Comparison of ENCODE assay signal across 19 mouse cellular contexts in the genomic region with DNA sequence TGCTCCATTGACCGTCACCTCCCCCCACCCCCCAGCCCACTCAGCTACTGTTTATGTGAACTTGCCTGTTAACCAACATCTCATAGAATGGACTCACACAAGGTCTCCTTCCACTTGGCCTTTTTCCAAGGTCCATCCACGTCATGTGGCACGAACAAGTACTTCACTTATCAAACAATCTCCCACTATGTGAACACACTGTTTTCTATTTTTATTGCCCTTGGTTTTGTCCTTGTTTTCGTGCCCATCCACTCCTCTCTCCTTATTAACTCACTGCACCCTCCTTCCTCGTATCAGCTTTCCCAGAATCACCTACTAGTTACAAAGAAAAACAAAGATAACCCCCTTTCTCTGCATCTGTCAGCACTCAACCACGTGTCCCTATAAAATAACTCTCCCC. TPM values are rescaled to one million over a fixed set of nuclear protein-coding genes. Genes with fewer than 3 reads are reported as not detected.
DNase-seq lines count a peak whose midpoint lies in the region; ATAC-seq and TF ChIP-seq lines count a peak whose summit lies in the region.
"Had no signal": no experiment of that assay in that cellular context is flagged by ENCODE, and none has a peak within 500 bp of the region (broad histone marks: within the 10 kb centered on the region; RNA-seq: fewer than 3 reads in every experiment).

No protein-coding gene starts in this region.

- H3K27ac ChIP-seq in forebrain, embryonic 14.5 days (ENCODE audit: low read depth, low read length), result no peak overlapping the region
- H3K27ac ChIP-seq in forebrain, postnatal 0 days (ENCODE audit: low read depth, low read length), result no peak overlapping the region
- H3K27ac ChIP-seq in intestine, postnatal 0 days (ENCODE audit: low read depth, low read length), result no peak overlapping the region
- no peak overlapping the region for H3K27ac ChIP-seq in intestine, embryonic 15.5 days
- no peak overlapping the region for H3K27ac ChIP-seq in hindbrain, embryonic 10.5 days
- H3K27ac ChIP-seq: forebrain, embryonic 10.5 days; heart, adult 2 months; hindbrain, embryonic 12.5 days; limb, embryonic 15.5 days; midbrain, embryonic 12.5 days; neural tube, embryonic 13.5 days had no signal

- 63% methylated on average over 6 of the region's 6 CpGs for WGBS in forebrain, embryonic 14.5 days
- 57% methylated on average over 6 of the region's 6 CpGs for WGBS in forebrain, postnatal 0 days
- 44% methylated on average over 6 of the region's 6 CpGs for whole genome bisulfite sequencing in intestine, postnatal 0 days
- WGBS in intestine, embryonic 15.5 days, result 62% methylated on average over 6 of the region's 6 CpGs
- 87% methylated on average over 6 of the region's 6 CpGs for WGBS in hindbrain, embryonic 10.5 days

- H3K4me1 ChIP-seq in forebrain, embryonic 14.5 days (ENCODE audit: control insufficient read depth, insufficient read depth, low read length), result no peaks in the 10 kb centered on the region
- no peaks in the 10 kb centered on the region for H3K4me1 ChIP-seq in forebrain, postnatal 0 days (ENCODE audit: insufficient read depth)
- no peaks in the 10 kb centered on the region for H3K4me1 ChIP-seq in intestine, postnatal 0 days (replicated peaks; ENCODE audit: control insufficient read depth, insufficient read depth, low read length)
- H3K4me1 ChIP-seq in intestine, embryonic 15.5 days (replicated peaks), result no peaks in the 10 kb centered on the region
- H3K4me1 ChIP-seq in hindbrain, embryonic 10.5 days (replicated peaks), result no peaks in the 10 kb centered on the region
- H3K4me1 ChIP-seq: forebrain, embryonic 10.5 days; hindbrain, embryonic 12.5 days; limb, embryonic 15.5 days; midbrain, embryonic 12.5 days; neural tube, embryonic 13.5 days had no signal

- no peaks in the 10 kb centered on the region for H3K9me3 ChIP-seq in forebrain, embryonic 14.5 days (replicated peaks; ENCODE audit: control insufficient read depth, low read length)
- H3K9me3 ChIP-seq in forebrain, postnatal 0 days (ENCODE audit: low read length), result no peaks in the 10 kb centered on the region
- H3K9me3 ChIP-seq in intestine, postnatal 0 days (ENCODE audit: control insufficient read depth), result no peaks in the 10 kb centered on the region
- H3K9me3 ChIP-seq in intestine, embryonic 15.5 days, result no peaks in the 10 kb centered on the region
- H3K9me3 ChIP-seq in hindbrain, embryonic 10.5 days, result no peaks in the 10 kb centered on the region
- H3K9me3 ChIP-seq: forebrain, embryonic 10.5 days; hindbrain, embryonic 12.5 days; limb, embryonic 15.5 days; midbrain, embryonic 12.5 days; neural tube, embryonic 13.5 days had no signal

- DNase-seq in forebrain, embryonic 14.5 days (ENCODE audit: low spot score), result peak; percentile 9
- DNase-seq in forebrain, postnatal 0 days, result no peak
- peak; percentile 25 for DNase-seq in retina, postnatal 1 day
- no peak for DNase-seq in retina, embryonic 14.5 days (ENCODE audit: low spot score)
- no peak for DNase-seq in hindbrain, embryonic 10.5 days (ENCODE audit: low spot score)
- DNase-seq in right cerebral cortex, postnatal 25 days, result no peak
- DNase-seq: cerebellum, adult 8-10 months; gastrocnemius, postnatal 14 days; heart, adult 2 months; kidney, postnatal 36 days; right cerebral cortex, postnatal 4 days; thymus, adult 2 months had no signal

- no peak overlapping the region for H3K4me2 ChIP-seq in forebrain, embryonic 14.5 days (ENCODE audit: low read length)
- H3K4me2 ChIP-seq in forebrain, postnatal 0 days (ENCODE audit: low read depth), result no peak overlapping the region
- H3K4me2 ChIP-seq in intestine, postnatal 0 days (replicated peaks; ENCODE audit: low read depth), result no peak overlapping the region
- no peak overlapping the region for H3K4me2 ChIP-seq in intestine, embryonic 15.5 days (replicated peaks)
- H3K4me2 ChIP-seq: hindbrain, embryonic 12.5 days; limb, embryonic 15.5 days; midbrain, embryonic 12.5 days; neural tube, embryonic 13.5 days had no signal

- H3K9ac ChIP-seq in forebrain, embryonic 14.5 days (ENCODE audit: low read length), result no peak overlapping the region
- no peak overlapping the region for H3K9ac ChIP-seq in forebrain, postnatal 0 days
- no peak overlapping the region for H3K9ac ChIP-seq in intestine, postnatal 0 days (ENCODE audit: low read depth, low read length)
- H3K9ac ChIP-seq in intestine, embryonic 15.5 days, result no peak overlapping the region
- H3K9ac ChIP-seq: hindbrain, embryonic 12.5 days; limb, embryonic 15.5 days; midbrain, embryonic 12.5 days; neural tube, embryonic 13.5 days had no signal

- no peak overlapping the region for H3K4me3 ChIP-seq in forebrain, embryonic 14.5 days (ENCODE audit: low read depth, low read length)
- H3K4me3 ChIP-seq in forebrain, postnatal 0 days (ENCODE audit: low read depth, low read length), result no peak overlapping the region
- H3K4me3 ChIP-seq in intestine, postnatal 0 days (ENCODE audit: low read depth, low read length), result no peak overlapping the region
- H3K4me3 ChIP-seq in intestine, embryonic 15.5 days (replicated peaks), result no peak overlapping the region
- H3K4me3 ChIP-seq in hindbrain, embryonic 10.5 days, result no peak overlapping the region
- H3K4me3 ChIP-seq: forebrain, embryonic 10.5 days; heart, adult 2 months; hindbrain, embryonic 12.5 days; limb, embryonic 15.5 days; midbrain, embryonic 12.5 days; neural tube, embryonic 13.5 days had no signal

- no peaks in the 10 kb centered on the region for H3K27me3 ChIP-seq in forebrain, embryonic 14.5 days (replicated peaks; ENCODE audit: control insufficient read depth, insufficient read depth, low read length)
- H3K27me3 ChIP-seq in forebrain, postnatal 0 days (ENCODE audit: insufficient read depth, low read length), result no peaks in the 10 kb centered on the region
- no peaks in the 10 kb centered on the region for H3K27me3 ChIP-seq in intestine, postnatal 0 days (replicated peaks; ENCODE audit: control insufficient read depth, insufficient read depth, low read length)
- H3K27me3 ChIP-seq in intestine, embryonic 15.5 days (replicated peaks), result no peaks in the 10 kb centered on the region
- H3K27me3 ChIP-seq in hindbrain, embryonic 10.5 days (ENCODE audit: insufficient read depth, poor library complexity, severe bottlenecking), result no peaks in the 10 kb centered on the region
- H3K27me3 ChIP-seq: hindbrain, embryonic 12.5 days; limb, embryonic 15.5 days; midbrain, embryonic 12.5 days; neural tube, embryonic 13.5 days had no signal

- no peak for TF ChIP-seq CTCF in forebrain, postnatal 0 days (IDR thresholded peaks at IDR 0.05; ENCODE audit: low read depth)
- no peak for TF ChIP-seq CTCF in intestine, postnatal 0 days (IDR thresholded peaks at IDR 0.05; ENCODE audit: low read depth)

- H3K36me3 ChIP-seq in forebrain, embryonic 14.5 days (ENCODE audit: control insufficient read depth, insufficient read depth, low read length), result peaks cover 33% of the 10 kb centered on the region
- peaks cover 16% of the 10 kb centered on the region for H3K36me3 ChIP-seq in forebrain, postnatal 0 days (ENCODE audit: insufficient read depth)
- H3K36me3 ChIP-seq in intestine, postnatal 0 days (ENCODE audit: control insufficient read depth, insufficient read depth), result peaks cover 18% of the 10 kb centered on the region; the same call in 1 of the 2 replicates
- H3K36me3 ChIP-seq in intestine, embryonic 15.5 days, result peaks cover 16% of the 10 kb centered on the region
- peaks cover 73% of the 10 kb centered on the region for H3K36me3 ChIP-seq in hindbrain, embryonic 10.5 days

- no peak for ATAC-seq in forebrain, embryonic 14.5 days
- no peak for ATAC-seq in forebrain, postnatal 0 days
- ATAC-seq in intestine, postnatal 0 days, result peak; percentile 55
- ATAC-seq in intestine, embryonic 15.5 days, result no peak

RNA-seq across cellular contexts. Expression of gene Sod1, which starts 14.1 kb away (rescaled TPM):
- 879 and 1,044 TPM in 2 replicates for polyA plus RNA-seq in forebrain, embryonic 14.5 days (2014; fragmentation: Nextera tagmentation; extraction: Ambion mirVana)
- total RNA-seq in forebrain, postnatal 0 days (2014; rRNA removed), result 184 and 223 TPM in 2 replicates
- polyA plus RNA-seq in forebrain, postnatal 0 days (2015; fragmentation: Nextera tagmentation; extraction: Ambion mirVana), result 1,167 and 1,378 TPM in 2 replicates
- 1,874 and 1,904 TPM in 2 replicates for polyA plus RNA-seq in intestine, postnatal 0 days (2015; fragmentation: Nextera tagmentation; extraction: Ambion mirVana)
- polyA plus RNA-seq in intestine, embryonic 15.5 days (2015; fragmentation: Nextera tagmentation; extraction: Ambion mirVana), result 1,265 and 1,398 TPM in 2 replicates
- 1,109 and 1,208 TPM in 2 replicates for polyA plus RNA-seq in hindbrain, embryonic 10.5 days (2016; fragmentation: Nextera tagmentation; extraction: Ambion mirVana)

RNA-seq across cellular contexts. Expression of gene Scaf4, which starts 49.7 kb away (rescaled TPM):
- 13.1 and 18.0 TPM in 2 replicates for polyA plus RNA-seq in forebrain, embryonic 14.5 days (2014; fragmentation: Nextera tagmentation; extraction: Ambion mirVana)
- 10.7 and 15.7 TPM in 2 replicates for total RNA-seq in forebrain, postnatal 0 days (2014; rRNA removed)
- 12.2 and 16.9 TPM in 2 replicates for polyA plus RNA-seq in forebrain, postnatal 0 days (2015; fragmentation: Nextera tagmentation; extraction: Ambion mirVana)
- 9.3 and 11.9 TPM in 2 replicates for polyA plus RNA-seq in intestine, postnatal 0 days (2015; fragmentation: Nextera tagmentation; extraction: Ambion mirVana)
- 25.1 and 25.3 TPM in 2 replicates for polyA plus RNA-seq in intestine, embryonic 15.5 days (2015; fragmentation: Nextera tagmentation; extraction: Ambion mirVana)
- polyA plus RNA-seq in hindbrain, embryonic 10.5 days (2016; fragmentation: Nextera tagmentation; extraction: Ambion mirVana), result 34.2 and 36.6 TPM in 2 replicates

Comparison
In these comparisons a context has a peak if more than half of its experiments do, and no peak if none do; other contexts are left out.
1. DNase-seq: peak in forebrain, embryonic 14.5 days (single experiment) and retina, postnatal 1 day (single experiment); none in forebrain, postnatal 0 days (single experiment), retina, embryonic 14.5 days (single experiment), hindbrain, embryonic 10.5 days (single experiment) and right cerebral cortex, postnatal 25 days (single experiment).